Mouse (Mus musculus) embryonic facial prominence, embryonic 12.5 days (tissue): Measurements from ENCODE around the gene Neo1. TPM values are rescaled to one million over a fixed set of nuclear protein-coding genes. Genes with fewer than 3 reads are reported as not detected.

Experiments used
- ATAC-seq: fragments of 200-750 bp; cut with Nextera tagmentation; 2 replicates; pipeline ENCODE4 v1.8.0; 2017; ENCODE audit not compliant: insufficient number of reproducible peaks, insufficient read depth, low FRiP score, low TSS enrichment
- H3K27ac ChIP-seq: fragments of 300-500 bp; sonication (generic); 2 replicates; pipeline ENCODE4 v1.5.1; 2016; ENCODE audit warnings: mild to moderate bottlenecking
- H3K27me3 ChIP-seq: fragments of 300-500 bp; sonication (generic); 2 replicates; pipeline ENCODE4 v1.6.1; 2016; ENCODE audit warnings: mild to moderate bottlenecking, moderate library complexity
- H3K36me3 ChIP-seq: fragments of 300-500 bp; sonication (generic); 2 replicates; pipeline ENCODE4 v1.6.1; 2016; ENCODE audit warnings: mild to moderate bottlenecking
- H3K4me1 ChIP-seq: fragments of 300-500 bp; sonication (generic); 2 replicates; pipeline ENCODE4 v1.6.1; 2016
- H3K4me2 ChIP-seq: fragments of 300-500 bp; sonication (generic); replicated peaks from 2 replicates; pipeline ENCODE4 v1.6.1; 2016; ENCODE audit warnings: mild to moderate bottlenecking, moderate library complexity
- H3K4me3 ChIP-seq: fragments of 300-500 bp; sonication (generic); 2 replicates; pipeline ENCODE4 v1.5.1; 2016; ENCODE audit warnings: mild to moderate bottlenecking
- H3K9ac ChIP-seq: fragments of 300-500 bp; sonication (generic); 2 replicates; pipeline ENCODE4 v1.6.1; 2016; ENCODE audit warnings: mild to moderate bottlenecking, moderate library complexity
- H3K9me3 ChIP-seq: fragments of 300-500 bp; sonication (generic); 2 replicates; pipeline ENCODE4 v1.6.1; 2016; ENCODE audit warnings: mild to moderate bottlenecking, moderate library complexity
- WGBS: fragments of 180-500 bp; shearing (Covaris S2); methylation state at CpG from one replicate; pipeline ENCODE4 v1.1.7; 2016; 5-methylcytosine and 5-hydroxymethylcytosine counted together
- polyA plus RNA-seq: library from polyadenylated mRNA; unstranded; fragments of >200 nt; fragmentation: Nextera tagmentation; extraction: Ambion mirVana; gene quantifications from 2 replicates; pipeline ENCODE4 v1.2.1, GENCODE M21; 2016

Neo1 gene
- polyA plus RNA-seq, 1 experiment from 2014 or later, result 61.4 TPM

GRCm38 (mm10) chr9:59056281-59056680, 20.0 kb upstream of the Neo1 start:
- Histone ChIP-seq H3K9ac (no peak overlapping the region), H3K4me3 (no peak overlapping the region), H3K4me1 (peaks cover 3% of the 10 kb centered on the region; the same call in 1 of the 2 replicates), H3K27me3 (no peaks in the 10 kb centered on the region), H3K27ac (no peak overlapping the region), H3K4me2 (no peak overlapping the region), H3K9me3 (no peaks in the 10 kb centered on the region), H3K36me3 (no peaks in the 10 kb centered on the region)
- ATAC-seq, result no peak
- WGBS, result 76% methylated on average over 8 of the region's 8 CpGs

- ATAC-seq, result no peak
- Histone ChIP-seq H3K36me3 (no peaks in the 10 kb centered on the region), H3K4me3 (no peak overlapping the region), H3K9me3 (no peaks in the 10 kb centered on the region), H3K27me3 (no peaks in the 10 kb centered on the region), H3K4me2 (no peak overlapping the region), H3K9ac (no peak overlapping the region), H3K27ac (no peak overlapping the region), H3K4me1 (peaks cover 2% of the 10 kb centered on the region; the same call in 1 of the 2 replicates)
Observed at GRCm38 (mm10) chr9:59041805-59042204, 5.6 kb upstream of the Neo1 start.

- WGBS, result under 1% methylated on average over 52 of the region's 56 CpGs
- Histone ChIP-seq H3K4me1 (peaks cover 11% of the 10 kb centered on the region), H3K9me3 (no peaks in the 10 kb centered on the region), H3K27ac (peak overlapping the region; percentile 100), H3K36me3 (no peaks in the 10 kb centered on the region), H3K9ac (peak overlapping the region; percentile 96), H3K27me3 (no peaks in the 10 kb centered on the region), H3K4me2 (peak overlapping the region; percentile 79), H3K4me3 (peak overlapping the region; percentile 93)
- ATAC-seq, result peak; percentile 79
Observed at GRCm38 (mm10) chr9:59036732-59037341, 596 bp upstream of the Neo1 start.

- H3K4me1 ChIP-seq, result peaks cover 11% of the 10 kb centered on the region
- H3K36me3 ChIP-seq, result no peaks in the 10 kb centered on the region
- 0% methylated on average over 55 of the region's 63 CpGs for WGBS
- no peaks in the 10 kb centered on the region for H3K9me3 ChIP-seq
- H3K4me2 ChIP-seq, result peak overlapping the region; percentile 79
- peak overlapping the region; percentile 93 for H3K4me3 ChIP-seq
- H3K27ac ChIP-seq, result peak overlapping the region; percentile 100
- peak overlapping the region; percentile 96 for H3K9ac ChIP-seq
- no peaks in the 10 kb centered on the region for H3K27me3 ChIP-seq
- ATAC-seq, result 0 out of 2 replicates have a peak, but pooled peaks have one; percentile 28
Observed at GRCm38 (mm10) chr9:59035342-59036158, 691 bp downstream of the Neo1 start.

- WGBS, result 30% methylated on average over 5 of the region's 5 CpGs
- Histone ChIP-seq H3K9me3 (no peaks in the 10 kb centered on the region), H3K27me3 (no peaks in the 10 kb centered on the region), H3K4me2 (peak overlapping the region; percentile 79), H3K27ac (0 out of 2 replicates have a peak overlapping the region, but pooled peaks have one; percentile 100), H3K4me3 (peak overlapping the region; percentile 93), H3K9ac (peak overlapping the region; percentile 31; the same call in 1 of the 2 replicates), H3K4me1 (peaks cover 11% of the 10 kb centered on the region), H3K36me3 (no peaks in the 10 kb centered on the region)
- ATAC-seq, result no peak
Observed at GRCm38 (mm10) chr9:59034836-59035235, 1.4 kb downstream of the Neo1 start.

- Histone ChIP-seq H3K27ac (no peak overlapping the region), H3K4me2 (peak overlapping the region; percentile 79; the same call in 1 of the 2 replicates)
- WGBS, result 47% methylated on average over 3 of the region's 3 CpGs
Observed at GRCm38 (mm10) chr9:59033492-59033891, 2.7 kb downstream of the Neo1 start.

GRCm38 (mm10) chr9:59024245-59024844, 11.9 kb downstream of the Neo1 start:
- 56% methylated on average over 4 of the region's 4 CpGs for WGBS

More at GRCm38 (mm10) chr9:59033492-59033891, 2.7 kb downstream of the Neo1 start:
- Histone ChIP-seq H3K27me3 (no peaks in the 10 kb centered on the region), H3K9ac (no peak overlapping the region), H3K9me3 (no peaks in the 10 kb centered on the region), H3K4me1 (peaks cover 9% of the 10 kb centered on the region), H3K4me3 (no peak overlapping the region; the same call in 1 of the 2 replicates), H3K36me3 (no peaks in the 10 kb centered on the region)
- ATAC-seq, result no peak

GRCm38 (mm10) chr9:59016060-59016719, 20.1 kb downstream of the Neo1 start:
- no peaks in the 10 kb centered on the region for H3K36me3 ChIP-seq
- no peak overlapping the region for H3K4me2 ChIP-seq
- H3K27me3 ChIP-seq, result no peaks in the 10 kb centered on the region
- no peak for ATAC-seq
- H3K9ac ChIP-seq, result no peak overlapping the region
- WGBS, result 80% methylated on average over 3 of the region's 3 CpGs
- H3K4me3 ChIP-seq, result no peak overlapping the region
- H3K9me3 ChIP-seq, result no peaks in the 10 kb centered on the region
- no peak overlapping the region for H3K27ac ChIP-seq
- peaks cover 9% of the 10 kb centered on the region; the same call in 1 of the 2 replicates for H3K4me1 ChIP-seq

More at GRCm38 (mm10) chr9:59024245-59024844, 11.9 kb downstream of the Neo1 start:
- H3K27ac ChIP-seq, result no peak overlapping the region
- H3K36me3 ChIP-seq, result no peaks in the 10 kb centered on the region
- no peaks in the 10 kb centered on the region for H3K4me1 ChIP-seq
- H3K27me3 ChIP-seq, result no peaks in the 10 kb centered on the region
- H3K4me2 ChIP-seq, result no peak overlapping the region
- H3K9me3 ChIP-seq, result no peaks in the 10 kb centered on the region
- no peak overlapping the region for H3K9ac ChIP-seq
- H3K4me3 ChIP-seq, result no peak overlapping the region
- ATAC-seq, result no peak

- Histone ChIP-seq H3K9me3 (no peaks in the 10 kb centered on the region), H3K36me3 (no peaks in the 10 kb centered on the region), H3K4me1 (peaks cover 9% of the 10 kb centered on the region; the same call in 1 of the 2 replicates), H3K4me2 (no peak overlapping the region), H3K4me3 (no peak overlapping the region), H3K9ac (no peak overlapping the region), H3K27ac (peak overlapping the region; percentile 42; the same call in 1 of the 2 replicates), H3K27me3 (no peaks in the 10 kb centered on the region)
- ATAC-seq, result no peak
- 10% methylated on average over 2 of the region's 2 CpGs for WGBS
Observed at GRCm38 (mm10) chr9:59013365-59013764, 22.9 kb downstream of the Neo1 start.

GRCm38 (mm10) chr9:58989255-58989928, 46.8 kb downstream of the Neo1 start:
- Histone ChIP-seq H3K4me2 (no peak overlapping the region), H3K4me1 (no peaks in the 10 kb centered on the region), H3K4me3 (no peak overlapping the region), H3K9ac (no peak overlapping the region), H3K9me3 (no peaks in the 10 kb centered on the region), H3K36me3 (peaks cover 7% of the 10 kb centered on the region; the same call in 1 of the 2 replicates), H3K27ac (no peak overlapping the region), H3K27me3 (no peaks in the 10 kb centered on the region)
- WGBS, result 91% methylated on average over 5 of the region's 5 CpGs
- no peak for ATAC-seq

GRCm38 (mm10) chr9:58979034-58979433, 57.2 kb downstream of the Neo1 start:
- no peak overlapping the region for H3K4me3 ChIP-seq
- H3K27ac ChIP-seq, result no peak overlapping the region
- WGBS, result 88% methylated on average over 15 of the region's 15 CpGs
- no peaks in the 10 kb centered on the region for H3K4me1 ChIP-seq
- H3K36me3 ChIP-seq, result peaks cover 7% of the 10 kb centered on the region; the same call in 1 of the 2 replicates
- no peaks in the 10 kb centered on the region for H3K27me3 ChIP-seq
- no peak overlapping the region for H3K9ac ChIP-seq
- H3K4me2 ChIP-seq, result no peak overlapping the region
- no peaks in the 10 kb centered on the region for H3K9me3 ChIP-seq
- ATAC-seq, result no peak
